In the genomic region with DNA sequence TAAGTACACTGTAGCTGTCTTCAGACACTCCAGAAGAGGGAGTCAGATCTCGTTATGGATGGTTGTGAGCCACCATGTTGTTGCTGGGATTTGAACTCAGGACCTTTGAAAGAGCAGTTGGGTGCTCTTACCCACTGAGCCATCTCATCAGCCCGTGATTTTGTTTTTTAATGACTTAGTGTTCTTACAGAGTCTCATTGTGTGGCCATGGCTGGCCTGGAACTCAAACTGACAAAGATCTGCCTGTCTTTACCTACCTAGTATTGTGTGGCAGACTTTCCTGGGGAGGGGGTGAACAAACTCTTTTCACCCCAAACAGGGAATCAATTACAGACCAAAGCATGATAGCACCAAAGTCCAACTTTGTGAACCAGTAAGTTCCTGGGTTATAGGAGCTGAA, we compare ENCODE assay signal across 19 mouse cellular contexts. TPM values are rescaled to one million over a fixed set of nuclear protein-coding genes. Genes with fewer than 3 reads are reported as not detected.
"Had no signal": no experiment of that assay in that cellular context is flagged by ENCODE, and none has a peak within 500 bp of the region (broad histone marks: within the 10 kb centered on the region; RNA-seq: fewer than 3 reads in every experiment).

No protein-coding gene starts in this region.

RNA-seq across cellular contexts. Expression of gene Mixl1, which starts 59.0 kb away (rescaled TPM):
- total RNA-seq: common myeloid progenitor, adult 5-6 weeks; gastrocnemius, adult 18-20 months; gastrocnemius, adult 2 months; gastrocnemius, adult 8-10 months; gastrocnemius, postnatal 10 days; gastrocnemius, postnatal 14 days; gastrocnemius, postnatal 25 days; gastrocnemius, postnatal 36 days; gastrocnemius, postnatal 4 days; granulocyte monocyte progenitor cell, adult 5-6 weeks; heart, adult 18-20 months; heart, adult 2 months; heart, adult 8-10 months had no signal
- polyA plus RNA-seq: cortical plate, adult 2 months; erythroblast, embryonic 14.5 days; forebrain, embryonic 12.5 days; forebrain, embryonic 16.5 days; frontal cortex, adult 2 months; gonadal fat pad, adult 2 months; heart, adult 2 months had no signal
